Mouse (Mus musculus): Measurements from ENCODE around the gene Dhrs3.

Gene Dhrs3

GRCm38 (mm10) chr4:144975505-144975904 lies 82.9 kb downstream of the Dhrs3 start:
- DNase-seq: no peak

GRCm38 (mm10) chr4:144977057-144977456 lies 84.4 kb downstream of the Dhrs3 start:
- no peak for DNase-seq
